Mouse (Mus musculus) kidney, adult 8-10 months (tissue): Measurements from ENCODE around the gene Syk.

Experiments
- DNase-seq, 2 experiments: peaks; one replicate each; pipeline ENCODE4 v3.0.0; 2022

The Syk gene

GRCm38 (mm10) chr13:52652253-52652628 is 69.3 kb downstream of the Syk start:
- DNase-seq: no peak

- DNase-seq: no peak
Measured at GRCm38 (mm10) chr13:52654081-52654829, 71.3 kb downstream of the Syk start.

DNA sequence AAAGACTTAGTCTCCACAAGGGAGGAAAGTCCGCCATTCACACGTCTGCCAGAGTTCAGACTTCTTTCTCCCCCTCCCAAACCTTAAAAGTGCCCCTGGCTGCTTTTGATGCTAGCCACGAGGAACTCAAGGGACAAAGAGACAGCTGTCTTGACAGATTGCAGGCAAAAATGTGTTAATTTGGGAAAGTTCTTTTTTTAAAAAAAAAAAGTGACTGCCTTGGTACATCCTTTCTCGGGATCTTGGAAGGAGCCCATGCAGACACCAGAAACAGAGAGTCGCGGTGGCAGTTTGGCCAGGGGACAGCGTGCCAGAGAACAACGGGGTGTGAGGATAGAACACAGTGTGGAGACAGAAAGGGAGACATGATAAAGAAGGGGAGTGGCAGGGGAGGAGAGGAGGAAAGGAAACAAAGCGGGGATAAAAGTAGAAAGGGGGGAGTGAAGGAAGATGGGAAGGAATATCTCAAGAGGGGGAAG is 71.9 kb downstream of the Syk start:
- no peak for DNase-seq

GRCm38 (mm10) chr13:52657966-52658365 is 75.0 kb downstream of the Syk start:
- no peak for DNase-seq

DNA sequence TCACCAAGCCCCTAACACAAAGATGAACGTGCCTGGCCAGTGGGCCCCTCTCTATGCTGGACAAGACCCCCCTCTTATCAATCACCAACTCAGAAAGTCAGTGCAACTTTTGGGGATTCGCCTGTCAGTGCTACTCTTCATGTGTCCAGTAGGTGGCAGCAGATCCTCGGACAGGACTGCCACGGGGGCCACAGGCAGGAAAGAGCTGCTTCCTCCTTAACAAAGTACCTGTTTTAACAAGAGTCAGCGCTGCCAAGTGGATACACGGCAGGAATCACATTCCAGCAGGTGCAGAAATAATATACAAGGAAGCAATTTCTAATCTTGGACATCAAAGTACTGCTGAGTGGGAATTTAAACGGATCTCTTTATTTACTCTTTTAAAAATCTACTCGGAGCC is 75.5 kb downstream of the Syk start:
- peak; percentile 24 to 47 for DNase-seq

DNA sequence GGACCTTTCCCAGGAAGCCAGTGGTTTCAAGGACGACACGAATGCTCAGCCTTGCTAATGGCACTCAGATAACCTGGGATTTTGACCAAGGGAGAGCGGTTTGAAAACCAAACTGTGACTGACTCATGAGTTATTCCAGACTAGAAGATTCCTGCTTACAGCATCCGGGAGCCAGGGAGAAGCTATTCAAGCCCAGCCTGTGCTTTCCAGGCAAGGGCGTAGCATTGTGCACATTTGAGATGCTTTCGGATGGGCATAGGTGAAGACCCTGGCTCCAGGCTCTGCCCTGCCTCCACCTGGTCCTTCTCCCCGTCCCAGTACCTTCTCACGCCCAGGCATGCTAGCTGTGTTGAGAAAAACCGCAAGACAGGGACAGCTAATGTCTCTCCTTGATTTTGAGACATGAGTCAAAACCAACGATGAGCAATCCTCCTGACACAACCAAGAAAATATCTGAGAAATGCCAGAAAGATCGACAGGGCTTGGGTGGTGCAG is 76.2 kb downstream of the Syk start:
- DNase-seq: no peak

- DNase-seq: peak in 1 of 2 experiments; percentile 18
Measured at GRCm38 (mm10) chr13:52669889-52670288, 86.9 kb downstream of the Syk start.

DNA sequence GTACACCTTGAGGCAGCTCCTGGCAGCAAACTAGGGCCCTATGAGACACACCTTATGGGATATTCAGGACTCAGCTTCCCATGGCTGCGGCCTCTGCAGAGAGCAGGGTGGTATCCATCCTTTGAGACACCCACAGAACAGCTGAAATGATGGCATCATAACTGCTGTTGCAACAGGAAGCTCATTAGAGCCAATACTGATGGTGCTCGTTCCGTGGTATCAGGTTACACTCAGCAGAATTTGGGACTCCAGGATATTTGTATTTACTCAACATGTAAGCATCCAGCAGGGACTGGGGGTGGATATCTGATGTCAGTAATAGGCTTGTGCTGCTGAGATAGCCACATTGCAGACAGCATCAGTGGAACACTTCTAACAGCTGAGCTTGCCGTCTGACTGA is 90.3 kb downstream of the Syk start:
- DNase-seq: no peak

- no peak for DNase-seq
Measured at GRCm38 (mm10) chr13:52673856-52674255, 90.9 kb downstream of the Syk start.

- no peak for DNase-seq
Measured at GRCm38 (mm10) chr13:52674839-52675238, 91.9 kb downstream of the Syk start.

- DNase-seq: peak; percentile 9 to 31
Measured at GRCm38 (mm10) chr13:52675526-52676294, 92.7 kb downstream of the Syk start.

DNA sequence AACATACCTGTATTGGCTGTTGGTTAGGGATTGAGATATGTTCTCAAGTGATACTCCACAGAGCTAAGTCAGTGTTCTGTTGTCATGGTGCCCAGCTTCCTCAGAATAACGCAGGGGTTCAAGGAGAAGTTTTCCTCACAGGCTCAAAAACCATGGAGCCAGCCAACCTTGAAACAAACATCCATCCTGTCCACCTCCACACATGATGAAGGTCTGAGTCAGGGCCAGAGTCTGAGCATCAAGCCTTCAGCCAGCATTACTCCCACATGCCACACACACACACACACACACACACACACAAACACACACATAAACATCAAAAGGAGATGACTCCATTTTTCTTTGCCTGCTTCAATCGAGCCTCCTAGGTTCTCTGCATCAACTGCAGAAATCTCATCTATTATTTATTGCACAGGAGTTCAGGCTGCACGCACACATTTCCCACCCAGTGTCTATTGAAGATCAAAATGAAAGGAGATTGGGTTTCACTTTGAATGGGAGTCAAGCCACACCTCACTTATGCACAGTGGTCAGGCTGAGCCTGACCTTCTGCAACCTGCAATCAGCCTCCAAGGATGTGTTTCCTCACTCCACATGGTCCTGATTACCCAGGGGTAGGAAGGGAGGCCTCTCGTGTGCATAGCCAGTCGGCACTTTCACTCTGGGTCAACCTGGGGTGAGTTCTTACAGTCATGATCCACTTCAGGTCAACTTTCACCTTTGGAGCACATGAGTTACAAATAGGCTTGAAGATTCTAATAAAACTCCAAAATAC is 93.9 kb downstream of the Syk start:
- DNase-seq: no peak

DNA sequence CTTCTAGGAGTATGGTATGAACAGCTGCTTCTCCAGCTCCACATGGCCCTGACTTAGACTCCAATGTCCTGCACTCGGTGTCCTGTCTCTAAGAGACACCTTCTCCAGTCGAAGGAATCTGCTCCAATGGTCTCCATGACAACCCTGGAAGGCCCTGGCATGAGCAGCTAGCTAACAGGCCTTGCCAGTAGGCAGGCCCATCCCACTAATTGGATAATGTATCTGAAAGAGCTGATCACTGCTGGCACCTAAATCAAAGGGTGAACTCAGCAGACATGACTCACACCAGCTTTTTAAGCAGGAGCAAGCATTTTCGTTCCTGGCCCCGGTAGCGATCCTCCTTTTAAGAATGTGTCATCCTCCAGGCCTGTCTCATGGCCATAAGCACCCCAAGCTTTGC is 96.9 kb downstream of the Syk start:
- DNase-seq: no peak

DNA sequence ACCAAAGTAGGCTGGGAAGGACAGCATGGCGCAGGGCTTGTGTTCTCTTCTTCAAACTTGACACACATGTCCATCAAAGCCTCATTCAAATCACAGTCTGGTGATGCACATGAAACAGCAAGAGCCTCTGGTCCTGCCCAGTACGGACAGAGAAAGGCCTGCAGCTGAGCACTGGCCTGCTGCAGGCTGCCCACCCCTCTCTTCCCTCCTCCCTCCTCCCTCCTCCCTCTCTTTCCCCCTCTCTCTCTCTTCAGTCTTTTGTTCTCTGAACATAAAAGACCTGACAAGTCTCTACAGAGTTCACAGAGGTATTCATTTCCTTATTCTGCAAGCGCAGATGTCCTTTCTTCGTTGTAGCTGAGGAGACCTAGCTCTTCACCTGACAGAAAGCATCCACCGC is 99.1 kb downstream of the Syk start:
- DNase-seq: no peak

GRCm38 (mm10) chr13:52690425-52690824 is 107.5 kb downstream of the Syk start:
- no peak for DNase-seq

- no peak for DNase-seq
Measured at GRCm38 (mm10) chr13:52692311-52692710, 109.3 kb downstream of the Syk start.

DNA sequence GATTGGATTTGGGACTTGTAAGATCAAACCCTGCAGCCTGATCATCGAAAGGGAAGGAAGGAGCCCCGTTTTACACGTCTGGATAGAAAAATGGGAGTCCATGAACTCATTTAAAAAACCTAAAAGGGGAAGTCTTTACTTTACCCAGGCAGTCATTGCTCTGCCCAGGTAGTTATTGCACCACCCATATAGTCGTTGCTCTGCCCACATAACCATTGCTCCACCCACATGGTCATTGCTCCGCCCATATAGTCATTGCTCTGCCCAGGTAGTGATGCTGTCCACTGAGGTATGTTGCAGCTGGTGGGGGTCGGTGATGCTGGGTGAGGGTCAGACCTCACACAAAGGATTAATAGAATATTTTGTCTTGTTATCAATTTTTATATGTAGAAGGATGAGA is 111.9 kb downstream of the Syk start:
- DNase-seq: no peak
